Mouse (Mus musculus): ENCODE measurements around the gene Rpap1.

Gene Rpap1

DNA sequence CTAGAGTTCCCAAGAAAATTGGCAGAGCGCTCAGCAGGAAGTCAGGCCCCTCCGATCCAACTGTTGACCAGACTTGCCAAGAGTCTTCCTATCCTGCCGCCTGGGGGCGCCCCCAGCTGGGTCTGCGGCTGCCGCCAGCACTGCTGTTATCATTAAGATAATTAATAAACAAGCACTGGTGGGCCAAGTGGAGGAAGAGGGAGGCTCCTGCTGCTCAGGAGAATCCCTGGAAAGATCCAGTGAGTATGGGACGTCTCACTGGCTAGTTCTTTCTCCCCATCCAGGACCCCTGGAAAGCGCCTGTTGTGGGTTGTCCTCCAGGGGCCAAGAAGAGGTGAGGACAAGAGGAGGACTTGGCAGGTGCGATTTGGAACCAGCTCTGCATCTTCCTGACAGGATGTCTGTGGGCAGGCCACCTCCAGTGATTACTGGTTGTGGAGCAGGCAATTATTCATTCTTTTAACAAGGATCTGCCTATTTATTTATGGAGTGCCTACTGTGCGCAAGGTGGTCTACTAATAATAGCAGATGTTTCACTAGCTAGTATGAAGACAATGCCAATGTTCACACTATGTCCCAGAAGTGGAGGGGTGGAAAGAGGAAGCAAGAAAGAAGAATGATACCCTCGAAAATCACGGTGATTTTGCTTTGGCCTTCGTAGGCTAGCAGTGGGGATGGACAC, 11.1 kb upstream of the Rpap1 start:
- peak; percentile 66 for DNase-seq

DNA sequence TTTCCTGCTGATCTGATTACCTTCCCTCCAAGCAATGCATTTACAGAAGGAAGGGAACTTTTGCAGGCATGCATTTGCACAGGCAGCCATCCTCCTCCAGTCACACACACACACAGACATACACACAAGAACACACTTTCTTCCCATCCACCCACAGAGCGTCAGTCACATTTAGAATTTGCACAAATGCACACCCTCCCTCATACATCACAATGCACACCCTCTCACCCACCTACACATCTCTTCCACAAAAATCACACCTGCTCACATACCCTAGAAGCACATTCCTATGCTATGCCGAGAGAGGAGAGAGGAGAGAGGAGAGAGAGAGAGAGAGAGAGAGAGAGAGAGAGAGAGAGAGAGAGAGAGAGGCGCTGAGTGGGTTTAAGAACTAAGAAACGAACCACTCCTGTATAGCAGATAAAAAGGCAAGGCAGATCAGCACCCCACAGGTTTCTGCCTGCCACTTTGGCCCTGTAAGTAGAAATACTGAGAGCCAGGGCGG, 10.0 kb upstream of the Rpap1 start, which contains the start of gene Tyro3:
Gene Tyro3, plus strand, starts transcription at position 455 of the 505 bp plus-strand sequence.
- no peak for DNase-seq

DNA sequence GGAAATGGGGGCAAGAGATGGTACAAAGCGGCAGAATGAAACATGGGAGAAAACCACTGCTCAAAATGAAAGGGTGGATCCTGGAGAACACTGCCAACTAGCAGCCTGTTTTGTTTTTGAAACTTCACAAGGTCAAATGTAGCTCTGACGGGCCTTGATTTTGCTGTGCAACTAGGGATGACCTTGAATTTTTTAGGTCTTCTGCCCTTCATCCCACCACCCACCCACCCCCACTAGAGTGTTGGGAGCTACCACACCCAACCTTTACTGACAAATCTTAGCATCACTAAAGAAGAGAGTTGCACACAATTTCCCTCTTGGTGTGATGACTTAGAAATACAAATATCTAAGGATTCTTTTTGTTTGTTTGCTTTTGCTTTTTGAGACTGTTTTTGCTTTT, 2.7 kb upstream of the Rpap1 start:
- DNase-seq = no peak

DNA sequence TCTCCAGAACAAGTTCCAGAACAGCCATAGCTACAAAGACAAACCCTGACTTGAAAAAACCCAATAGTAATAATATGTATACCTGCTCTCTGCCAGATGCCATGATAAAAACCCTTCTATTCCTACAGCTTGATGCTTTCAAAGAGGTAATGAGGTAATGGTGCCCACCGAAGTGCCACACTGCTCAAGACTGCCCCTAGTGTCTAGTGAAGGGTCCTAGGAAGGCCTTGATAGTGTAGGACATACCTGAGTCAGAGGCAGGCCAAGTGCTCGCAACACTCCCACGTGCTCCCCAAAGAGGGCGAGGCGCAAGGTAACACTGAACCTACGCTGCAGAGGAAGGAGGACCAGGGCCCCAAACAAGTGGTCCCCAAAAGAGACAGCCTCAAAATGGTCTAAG, 20.1 kb downstream of the Rpap1 start:
- no peak for DNase-seq

DNA sequence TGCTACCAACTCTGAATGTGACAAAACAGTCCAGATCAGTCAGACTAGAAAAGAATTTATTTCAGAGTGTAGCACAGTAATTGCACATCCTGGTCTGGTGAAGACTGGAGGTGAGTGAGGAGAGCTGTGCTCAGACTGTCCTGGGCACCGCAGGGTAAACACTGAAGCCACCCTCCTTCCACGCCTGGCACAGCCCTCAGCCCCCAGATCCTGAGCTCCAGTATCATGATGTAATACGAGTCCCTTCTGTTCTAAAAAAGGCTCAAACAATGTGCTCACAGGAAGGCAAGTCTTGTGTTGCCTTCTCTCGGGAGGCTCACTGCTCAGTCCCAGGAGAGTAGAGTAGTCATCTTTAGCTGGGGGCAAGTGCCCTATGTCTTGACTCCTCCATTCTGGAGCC, 23.4 kb downstream of the Rpap1 start:
- DNase-seq = no peak

DNA sequence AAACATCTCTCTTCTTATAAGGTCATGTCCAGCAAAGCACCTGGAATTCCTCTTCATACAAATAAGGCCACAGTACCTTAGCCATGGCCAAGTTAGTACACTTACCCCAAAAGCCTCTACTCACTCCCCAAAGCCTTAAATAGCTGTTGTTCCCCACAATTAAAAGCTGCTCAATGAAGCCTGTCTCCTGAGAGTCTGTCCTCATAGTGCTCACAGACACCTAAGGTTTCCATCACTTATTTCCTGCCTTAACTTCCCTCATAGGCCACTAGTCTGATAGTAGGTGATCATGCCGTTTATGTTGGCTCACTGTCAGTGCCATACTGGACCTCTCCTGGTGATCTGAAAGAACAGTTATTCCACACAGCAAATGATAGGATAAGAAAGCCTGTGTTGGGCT, 25.1 kb downstream of the Rpap1 start:
- DNase-seq = no peak

DNA sequence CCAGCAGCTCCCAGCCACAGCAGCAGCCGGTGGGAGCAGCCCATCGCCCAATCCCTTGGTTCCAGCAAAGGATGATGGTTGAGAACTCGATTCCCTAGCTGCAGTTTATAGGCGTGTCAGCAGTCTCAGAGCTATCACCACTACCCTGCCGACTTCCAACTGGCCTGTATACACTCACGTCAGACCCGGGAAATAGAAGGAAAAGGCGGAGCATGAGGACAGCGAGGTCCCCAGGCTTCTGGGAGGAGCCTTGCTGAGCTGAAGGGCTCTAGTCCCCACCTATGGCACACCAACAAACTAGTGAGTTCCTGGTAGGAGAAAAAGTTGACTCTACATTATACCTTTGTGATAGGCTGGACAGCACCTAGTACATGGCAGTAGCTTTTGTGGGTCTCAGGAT, 27.1 kb downstream of the Rpap1 start, which contains the start of gene Ltk:
Gene Ltk, minus strand, starts transcription at position 181 of the 400 bp plus-strand sequence.
- DNase-seq = no peak

- DNase-seq = no peak
Measured at GRCm38 (mm10) chr2:119758844-119759835, 28.2 kb downstream of the Rpap1 start.

DNA sequence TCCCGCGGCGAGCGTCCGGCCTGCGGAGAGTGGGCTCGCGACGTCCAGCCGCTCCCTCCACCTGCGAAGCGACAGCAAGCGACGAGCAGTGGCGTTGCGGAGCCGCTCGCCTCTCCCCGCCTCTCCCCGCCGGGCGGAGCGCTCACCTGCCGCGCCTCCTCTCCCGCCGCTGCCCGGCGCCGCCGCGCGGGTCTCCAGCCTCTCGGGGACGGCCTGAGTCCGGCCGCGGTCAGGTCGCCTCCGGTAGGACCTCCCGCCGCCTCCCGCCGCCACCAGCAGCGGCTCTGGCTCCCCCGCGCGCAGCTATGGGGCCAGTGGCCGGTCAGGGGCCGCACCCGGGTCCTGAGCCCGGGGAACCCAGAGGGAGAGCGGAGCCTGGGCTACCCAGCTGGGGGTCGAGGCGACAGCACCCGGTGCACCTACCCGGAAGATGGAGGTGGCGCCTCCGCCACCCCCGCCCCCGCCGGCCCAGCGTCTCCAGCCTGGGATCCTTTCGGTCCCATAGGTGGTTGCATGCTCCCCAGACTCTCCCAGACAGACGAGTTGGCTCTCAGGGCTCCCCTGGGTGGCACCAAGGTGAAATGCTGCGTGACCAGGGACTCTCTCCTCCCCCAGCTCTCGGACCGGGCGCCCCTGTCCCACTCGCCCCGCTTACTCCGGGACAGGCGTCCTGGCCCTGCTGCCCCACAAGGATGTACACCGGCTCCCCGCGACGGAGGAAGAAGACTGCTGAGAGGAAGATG, 29.1 kb downstream of the Rpap1 start:
- DNase-seq = no peak

GRCm38 (mm10) chr2:119757601-119758100, 29.7 kb downstream of the Rpap1 start:
- no peak for DNase-seq

DNA sequence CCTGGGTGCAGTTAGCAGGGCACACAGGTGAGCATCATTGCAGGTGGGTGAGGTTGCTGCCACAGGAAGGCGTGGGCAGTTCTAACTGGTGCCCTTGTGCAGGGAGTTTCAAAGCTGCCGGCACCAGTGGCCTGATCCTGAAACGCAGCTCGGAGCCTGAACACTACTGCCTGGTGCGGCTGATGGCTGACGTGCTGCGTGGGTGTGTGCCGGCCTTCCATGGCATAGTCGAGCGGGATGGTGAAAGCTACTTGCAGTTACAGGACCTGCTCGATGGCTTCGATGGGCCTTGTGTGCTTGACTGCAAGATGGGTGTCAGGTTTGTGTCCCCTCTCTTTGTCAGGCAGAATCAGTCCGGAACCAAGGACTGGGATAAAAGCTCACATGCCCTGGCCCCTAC, 38.1 kb downstream of the Rpap1 start:
- DNase-seq = no peak

- DNase-seq = no peak
Measured at GRCm38 (mm10) chr2:119747554-119747953, 39.8 kb downstream of the Rpap1 start.

DNA sequence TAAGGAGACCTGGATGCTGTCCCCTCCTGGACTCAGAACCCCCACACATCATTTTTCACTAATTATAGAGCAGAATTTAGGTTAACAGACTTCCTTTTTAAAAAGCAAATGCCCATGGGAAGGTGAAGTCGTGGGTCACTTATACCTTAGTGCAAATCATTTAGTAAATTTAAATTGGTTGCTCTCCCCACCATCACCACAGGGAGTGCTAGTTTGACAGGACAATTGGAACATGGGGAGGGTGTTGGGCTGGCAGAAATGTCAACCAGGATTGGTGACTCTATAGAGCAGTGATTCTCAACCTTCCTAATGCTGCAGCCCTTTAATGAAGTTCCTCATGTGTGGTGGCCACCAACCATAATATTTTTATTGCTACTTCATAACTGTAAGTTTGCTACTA, 42.1 kb downstream of the Rpap1 start:
- DNase-seq = no peak

GRCm38 (mm10) chr2:119744163-119745111, 42.9 kb downstream of the Rpap1 start:
- no peak for DNase-seq

DNA sequence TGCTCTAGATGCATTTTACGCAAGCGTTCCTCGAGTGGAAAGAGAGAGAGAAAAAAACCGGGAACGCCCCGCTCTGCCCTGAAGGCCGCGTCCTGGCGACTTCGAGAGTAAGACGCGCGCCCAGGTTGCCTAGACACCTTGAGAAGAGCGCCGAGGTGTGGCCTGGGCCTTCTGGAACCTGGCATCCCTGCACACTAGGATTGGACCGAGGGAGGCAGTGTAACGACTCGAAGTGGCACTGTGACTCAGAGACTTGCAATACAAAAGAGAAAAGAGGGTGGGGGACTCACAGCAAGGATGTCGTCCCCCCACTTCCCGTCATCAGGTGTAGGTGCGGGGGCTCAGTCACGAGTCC, 43.6 kb downstream of the Rpap1 start:
- DNase-seq = no peak

DNA sequence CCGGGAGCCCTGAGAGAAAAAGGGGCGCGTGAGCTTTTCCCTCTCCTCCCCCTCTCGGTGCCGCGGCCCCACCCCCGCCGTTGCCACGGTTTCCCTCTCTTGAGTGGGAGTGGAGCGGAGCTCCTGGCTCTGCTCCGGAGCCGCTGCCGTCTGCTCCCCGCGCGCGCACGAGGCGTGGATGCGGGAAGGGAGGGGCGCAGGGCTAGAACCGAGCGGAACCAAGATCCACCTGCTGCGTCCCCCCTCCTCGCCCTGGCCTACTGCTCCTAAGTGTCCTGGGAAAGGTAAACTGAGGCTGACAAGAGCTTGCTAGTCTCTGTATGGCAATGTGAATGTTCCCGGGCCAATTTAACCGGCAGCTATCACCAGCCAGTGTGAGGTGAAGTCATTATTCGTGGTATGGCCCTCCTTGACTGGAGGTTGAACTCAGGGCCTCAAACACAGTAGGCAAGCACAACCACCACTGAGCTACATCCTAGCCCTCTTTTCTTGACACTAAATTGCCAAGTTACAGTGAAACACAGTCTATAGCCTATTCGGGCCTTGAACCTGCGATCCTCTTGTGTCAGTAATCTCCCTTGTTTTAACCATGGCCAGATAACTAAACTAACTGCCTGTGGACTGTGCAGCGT, 44.0 kb downstream of the Rpap1 start:
- peak; percentile 81 for DNase-seq

GRCm38 (mm10) chr2:119742461-119743175, 44.7 kb downstream of the Rpap1 start:
- DNase-seq = peak; percentile 61

- DNase-seq = peak; percentile 59
Measured at GRCm38 (mm10) chr2:119741581-119742411, 45.5 kb downstream of the Rpap1 start, which contains the start of gene Itpka. TSS of gene Itpka (plus strand) at chr2:119742337.

- DNase-seq = no peak
Measured at GRCm38 (mm10) chr2:119740567-119740966, 46.8 kb downstream of the Rpap1 start.

Measured in right cerebral cortex, postnatal 14 days (tissue).